Mouse (Mus musculus) MEL (cell line): ENCODE data around the gene Crkl. TPM values are rescaled to one million over a fixed set of nuclear protein-coding genes. Genes with fewer than 3 reads are reported as not detected.

Experiments used
- DNase-seq: peaks from one replicate; pipeline ENCODE4 v3.0.0; 2011; ENCODE audit warnings: low read depth, low spot score
- H3K27ac ChIP-seq: 2 replicates; pipeline ENCODE4 v1.5.1; 2012; ENCODE audit warnings: low read depth, mild to moderate bottlenecking, control low read depth, low read length, moderate library complexity; ENCODE audit not compliant: control insufficient read depth
- H3K27me3 ChIP-seq, 2 experiments: fragments of 150-350 bp in 1 of 2; sonication (generic) in 1 of 2; 2 replicates each; pipeline ENCODE4 v1.6.1; 2012; ENCODE audit warnings: low read length in 2 of 2, mild to moderate bottlenecking in 2 of 2, improper control_type of control experiment in 1 of 2, moderate library complexity in 1 of 2; ENCODE audit not compliant: insufficient read depth in 2 of 2, control insufficient read depth in 1 of 2
- H3K36me3 ChIP-seq, 2 experiments: 2 replicates each; pipeline ENCODE4 v1.6.1; 2012 to 2014; ENCODE audit warnings: low read length in 2 of 2, improper control_type of control experiment in 1 of 2, inconsistent platforms in 1 of 2, mild to moderate bottlenecking in 1 of 2; ENCODE audit not compliant: insufficient read depth in 2 of 2, control insufficient read depth in 1 of 2
- H3K4me1 ChIP-seq, 2 experiments: fragments of 150-350 bp in 1 of 2; sonication (generic) in 1 of 2; 2 replicates each; pipeline ENCODE4 v1.6.1; 2012; ENCODE audit warnings: low read length in 2 of 2, improper control_type of control experiment in 1 of 2, mild to moderate bottlenecking in 1 of 2; ENCODE audit not compliant: insufficient read depth in 2 of 2, control insufficient read depth in 1 of 2
- H3K4me3 ChIP-seq, 2 experiments: fragments of 150-350 bp in 1 of 2; sonication (generic) in 1 of 2; 2 replicates each; pipeline ENCODE4 v1.5.1; 2012; ENCODE audit warnings: low read depth in 2 of 2, low read length in 2 of 2, mild to moderate bottlenecking in 2 of 2, moderate library complexity in 2 of 2, control low read depth in 1 of 2, improper control_type of control experiment in 1 of 2; ENCODE audit not compliant: control insufficient read depth in 1 of 2, insufficient read depth in 1 of 2
- H3K79me2 ChIP-seq: 2 replicates; pipeline ENCODE4 v1.6.1; 2012; ENCODE audit warnings: mild to moderate bottlenecking, low read length, moderate library complexity; ENCODE audit not compliant: control insufficient read depth, poor library complexity, insufficient read depth
- H3K9ac ChIP-seq: 2 replicates; pipeline ENCODE4 v1.6.1; 2012; ENCODE audit warnings: low read depth, mild to moderate bottlenecking, control low read depth, low read length, moderate library complexity; ENCODE audit not compliant: control insufficient read depth, poor library complexity, severe bottlenecking
- H3K9me3 ChIP-seq: fragments of 150-350 bp; sonication (generic); replicated peaks from 2 replicates; pipeline ENCODE4 v1.6.1; 2012; ENCODE audit warnings: mild to moderate bottlenecking, low read length, improper control_type of control experiment, moderate library complexity; ENCODE audit not compliant: insufficient read depth
- BHLHE40 ChIP-seq: IDR thresholded peaks from 2 replicates; pipeline ENCODE4 v1.6.1; 2012; ENCODE audit warnings: low read depth, mild to moderate bottlenecking, inconsistent platforms, low read length, improper control_type of control experiment, borderline replicate concordance
- E2F4 ChIP-seq: IDR thresholded peaks from 2 replicates; pipeline ENCODE4 v1.6.1; 2011; ENCODE audit warnings: low read depth, low read length, improper control_type of control experiment, borderline replicate concordance
- ELF1 ChIP-seq: IDR thresholded peaks from 2 replicates; pipeline ENCODE4 v1.6.1; 2014; ENCODE audit warnings: low read depth, mild to moderate bottlenecking, inconsistent platforms, low read length, improper control_type of control experiment, moderate library complexity
- GABPA ChIP-seq: IDR thresholded peaks from 2 replicates; pipeline ENCODE4 v1.6.1; 2012; ENCODE audit warnings: low read depth, mild to moderate bottlenecking, inconsistent platforms, low read length, improper control_type of control experiment, moderate library complexity
- GATA1 ChIP-seq: IDR thresholded peaks from 2 replicates; pipeline ENCODE4 v1.6.1; 2011; ENCODE audit warnings: low read depth, low read length, improper control_type of control experiment
- MYB ChIP-seq: IDR thresholded peaks from 2 replicates; pipeline ENCODE4 v1.6.1; 2011; ENCODE audit warnings: mild to moderate bottlenecking, low read depth, low read length, improper control_type of control experiment
- POLR2AphosphoS5 ChIP-seq: IDR thresholded peaks from 2 replicates; pipeline ENCODE4 v1.6.1; 2012; ENCODE audit warnings: low read depth, borderline replicate concordance, mild to moderate bottlenecking, inconsistent platforms, low read length, moderate library complexity, mixed read lengths
- RAD21 ChIP-seq: IDR thresholded peaks from 2 replicates; pipeline ENCODE4 v1.6.1; 2011; ENCODE audit warnings: mild to moderate bottlenecking, low read depth, low read length, improper control_type of control experiment
- USF1 ChIP-seq: IDR thresholded peaks from 2 replicates; pipeline ENCODE4 v1.6.1; 2014; ENCODE audit warnings: low read depth, mild to moderate bottlenecking, inconsistent platforms, low read length, improper control_type of control experiment, moderate library complexity
- ZC3H11A ChIP-seq: IDR thresholded peaks from 2 replicates; pipeline ENCODE4 v1.6.1; 2012; ENCODE audit warnings: low read depth, mild to moderate bottlenecking, inconsistent platforms, low read length, improper control_type of control experiment
- ZKSCAN1 ChIP-seq: IDR thresholded peaks from 2 replicates; pipeline ENCODE4 v1.6.1; 2012; ENCODE audit warnings: low read depth, mild to moderate bottlenecking, inconsistent platforms, low read length, improper control_type of control experiment, moderate library complexity
- ZMIZ1 ChIP-seq: IDR thresholded peaks from 2 replicates; pipeline ENCODE4 v1.6.1; 2012; ENCODE audit warnings: low read depth, mild to moderate bottlenecking, inconsistent platforms, low read length, improper control_type of control experiment, moderate library complexity
- ZNF384 ChIP-seq: IDR thresholded peaks from 2 replicates; pipeline ENCODE4 v1.6.1; 2012; ENCODE audit warnings: low read depth, mild to moderate bottlenecking, inconsistent platforms, low read length, improper control_type of control experiment
- polyA plus RNA-seq, 2 experiments: library from polyadenylated mRNA; stranded (reverse) in 1 of 2; unstranded in 1 of 2; fragments of >175 nt in 1 of 2; fragments of >200 nt in 1 of 2; gene quantifications; 2 replicates each; pipeline versions ENCODE4 v1.2.1 to v1.2.4; 2012; ENCODE audit warnings: low replicate concordance in 2 of 2, low read depth in 1 of 2; ENCODE audit not compliant: insufficient read length in 2 of 2, insufficient read depth in 1 of 2, missing spikeins in 1 of 2
- total RNA-seq: library from RNA; depleted of rRNA; stranded (reverse); fragments of 300-350 nt; gene quantifications from 2 replicates; pipeline ENCODE4 v1.2.3, GENCODE M21; 2012

Crkl gene
- total and polyA plus RNA-seq, 3 experiments = 14.9 to 146 (median 34.6) TPM

DNA sequence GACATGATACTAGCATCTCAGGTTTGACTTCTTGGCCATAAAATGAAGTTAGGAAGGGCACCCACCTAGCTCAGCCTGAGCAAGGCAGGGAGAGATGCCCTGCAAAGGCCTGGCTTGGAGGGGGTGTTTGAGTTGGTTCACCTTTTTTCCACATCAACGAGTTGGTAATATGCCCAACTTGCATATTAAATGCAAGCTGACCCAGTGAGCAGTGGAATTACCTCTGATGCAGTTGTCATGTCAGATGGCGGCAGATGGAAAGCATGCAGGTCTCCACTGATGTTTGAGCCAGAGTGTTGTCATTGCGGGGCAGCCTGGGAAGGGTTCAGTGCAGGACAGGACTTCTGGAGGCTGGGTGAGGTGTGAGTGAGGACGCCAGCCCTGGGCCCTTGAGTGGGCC lies 59.6 kb downstream of the Crkl start:
- Histone ChIP-seq H3K79me2 (peaks cover 8% of the 10 kb centered on the region), H3K27ac (no peak overlapping the region), H3K9ac (no peak overlapping the region), H3K27me3 (no peaks in the 10 kb centered on the region), H3K4me1 (peaks cover 9 to 15% of the 10 kb centered on the region in 2 experiments), H3K9me3 (no peaks in the 10 kb centered on the region), H3K4me3 (no peak overlapping the region), H3K36me3 (peaks cover 2 to 15% of the 10 kb centered on the region in 2 experiments; a peak in 3 of 4 replicates)
- DNase-seq = no peak
- TF ChIP-seq ZKSCAN1 (no peak), ZMIZ1 (no peak), MYB (no peak), ZNF384 (no peak), GATA1 (no peak), ZC3H11A (no peak), POLR2AphosphoS5 (no peak), ELF1 (no peak), BHLHE40 (no peak)

- no peaks in the 10 kb centered on the region for H3K79me2 ChIP-seq
- H3K9ac ChIP-seq = no peak overlapping the region
- DNase-seq = no peak
- TF ChIP-seq GABPA (no peak), ZC3H11A (no peak), RAD21 (no peak), E2F4 (no peak)
- H3K9me3 ChIP-seq = no peaks in the 10 kb centered on the region
- H3K4me3 ChIP-seq = no peak overlapping the region
- no peaks in the 10 kb centered on the region for H3K27me3 ChIP-seq
- no peaks in the 10 kb centered on the region for H3K4me1 ChIP-seq
- H3K36me3 ChIP-seq = peaks cover 0 to 1% of the 10 kb centered on the region in 2 experiments; a peak in 1 of 4 replicates
- H3K27ac ChIP-seq = no peak overlapping the region
Observed at GRCm38 (mm10) chr16:17518910-17519309, 67.1 kb downstream of the Crkl start.

GRCm38 (mm10) chr16:17524156-17524555 lies 72.4 kb downstream of the Crkl start:
- Histone ChIP-seq H3K9me3 (no peaks in the 10 kb centered on the region), H3K27me3 (no peaks in the 10 kb centered on the region), H3K4me3 (no peak overlapping the region), H3K27ac (no peak overlapping the region), H3K79me2 (peaks cover 3% of the 10 kb centered on the region; the same call in 1 of the 2 replicates), H3K36me3 (peaks cover 0 to under 1% of the 10 kb centered on the region in 2 experiments; a peak in 1 of 4 replicates), H3K4me1 (no peaks in the 10 kb centered on the region), H3K9ac (no peak overlapping the region)
- DNase-seq = no peak
- TF ChIP-seq USF1 = no peak
